Mouse (Mus musculus): Measurements from ENCODE around the gene Adcyap1.
A peak's percentile ranks its signal among the peaks of the same experiment; 100 is the strongest.

Adcyap1 gene

GRCm38 (mm10) chr17:93198717-93199116, at the start of gene Adcyap1:
Gene Adcyap1, plus strand, starts transcription at chr17:93199017.
- DNase-seq (ENCODE audit: extremely low read depth, low read depth) = no peak

DNA sequence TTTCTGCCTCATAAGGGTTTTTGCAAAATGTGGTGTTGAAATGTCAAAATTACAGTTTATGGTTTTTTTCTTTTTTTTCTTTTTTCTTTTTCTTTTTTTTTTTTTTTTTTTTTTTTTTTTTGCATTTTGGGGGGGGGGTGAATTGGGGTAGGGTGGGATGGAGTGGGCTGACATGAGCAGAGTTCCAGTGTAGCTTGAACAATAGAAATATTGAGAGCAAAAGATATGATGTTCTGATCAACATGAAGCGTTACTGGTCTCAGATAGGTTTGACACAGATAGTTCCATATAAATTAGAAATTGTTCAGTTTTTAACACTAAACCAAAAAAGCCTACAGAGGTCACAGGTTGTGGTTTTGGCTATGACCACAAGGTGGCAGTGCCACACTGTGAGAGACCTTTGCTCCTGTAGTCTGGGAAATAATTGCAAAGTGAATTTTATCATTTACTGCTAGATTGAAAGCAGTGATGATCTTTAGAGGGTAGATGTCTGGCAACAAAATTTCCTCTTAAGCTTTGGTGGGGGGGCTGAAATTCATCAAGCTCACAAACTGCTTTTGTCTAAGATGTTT, 40.5 kb upstream of the Adcyap1 start:
- DNase-seq (ENCODE audit: extremely low read depth, low read depth) = peak; percentile 36

- peak; percentile 24 for DNase-seq (ENCODE audit: extremely low read depth, low read depth)
Observed at GRCm38 (mm10) chr17:93169572-93169971, 29.2 kb upstream of the Adcyap1 start.

DNA sequence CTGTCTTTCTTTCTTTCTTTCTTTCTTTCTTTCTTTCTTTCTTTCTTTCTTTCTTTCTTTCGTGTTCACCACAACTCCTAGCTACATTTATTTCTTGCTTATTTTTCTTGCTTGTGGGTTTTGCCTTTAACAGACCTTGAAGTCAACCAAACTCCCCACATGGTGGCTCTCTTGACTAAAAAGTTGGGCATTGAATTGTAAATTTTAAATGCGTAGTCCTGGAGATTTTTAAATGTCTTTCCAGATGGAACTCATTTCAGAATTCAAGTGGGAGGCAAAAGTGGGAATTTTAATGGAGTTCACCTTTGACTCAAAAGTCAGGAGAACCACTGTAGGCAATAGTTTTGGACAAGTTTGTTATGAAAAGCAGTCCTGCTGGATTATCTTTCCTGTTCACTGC, 2.0 kb upstream of the Adcyap1 start:
- DNase-seq (ENCODE audit: extremely low read depth, low read depth) = no peak

- DNase-seq (ENCODE audit: extremely low read depth, low read depth) = no peak
Observed at GRCm38 (mm10) chr17:93198213-93198612, 604 bp upstream of the Adcyap1 start.

GRCm38 (mm10) chr17:93199218-93199617, 401 bp downstream of the Adcyap1 start:
- no peak for DNase-seq (ENCODE audit: extremely low read depth, low read depth)

DNA sequence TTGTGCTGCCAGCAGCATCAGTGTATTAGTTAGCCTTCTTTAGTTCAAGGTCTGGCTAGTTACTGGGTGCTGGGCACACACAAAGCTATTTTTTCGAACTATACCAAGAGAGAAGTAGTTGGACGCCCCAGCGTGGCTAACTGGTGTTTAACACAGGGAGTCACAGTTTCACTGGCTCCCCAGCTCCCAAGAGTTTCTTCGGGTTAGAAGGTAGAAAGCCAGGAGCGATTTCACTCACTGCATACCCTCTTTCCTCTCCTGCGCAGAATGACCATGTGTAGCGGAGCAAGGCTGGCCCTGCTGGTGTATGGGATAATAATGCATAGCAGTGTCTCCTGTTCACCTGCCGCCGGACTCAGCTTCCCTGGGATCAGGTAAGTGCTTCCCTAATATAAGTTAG, 930 bp downstream of the Adcyap1 start:
- no peak for DNase-seq (ENCODE audit: extremely low read depth, low read depth)

DNA sequence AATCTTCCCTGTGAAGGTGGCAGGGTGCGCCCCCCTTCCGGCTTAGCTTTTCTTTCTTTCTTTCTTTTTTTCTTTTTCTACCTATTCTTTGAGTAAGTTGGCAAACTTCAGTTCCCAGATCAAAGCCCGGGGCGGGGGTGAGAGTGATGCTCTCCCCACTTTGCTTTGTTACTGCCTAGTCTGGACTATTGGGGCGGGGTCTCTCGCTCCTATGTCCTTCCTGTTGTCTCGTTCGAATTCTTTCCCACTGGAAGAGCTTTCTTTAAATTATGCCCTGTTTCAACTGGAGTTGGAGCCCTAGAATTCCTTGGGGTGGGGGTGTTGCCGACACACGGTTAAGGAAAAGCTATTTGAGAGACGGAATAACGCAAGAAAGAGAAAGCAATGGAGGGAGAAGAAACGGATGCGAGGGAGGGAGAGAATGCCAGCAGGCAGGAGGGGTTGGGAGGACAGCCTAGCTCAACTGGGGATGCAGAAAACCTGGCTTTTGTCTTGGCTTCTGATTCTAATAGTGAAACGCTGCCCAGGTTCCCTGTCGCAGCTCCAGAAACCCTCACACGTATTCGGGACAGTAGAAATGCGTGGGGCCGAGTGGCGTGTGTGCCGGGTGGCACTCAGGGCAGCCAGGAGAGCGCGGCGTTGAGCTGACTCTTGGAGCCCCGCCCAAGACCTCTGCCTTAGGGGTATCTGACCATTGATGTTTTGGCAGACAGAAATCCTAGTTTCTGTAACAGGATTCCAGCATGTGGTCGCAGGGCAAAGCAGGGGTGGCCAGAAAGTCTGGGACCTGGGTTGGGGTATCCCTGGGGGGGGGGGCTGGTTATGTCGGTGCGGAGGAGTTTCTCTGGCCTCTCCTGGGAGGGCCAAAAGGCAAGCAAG, 1.8 kb downstream of the Adcyap1 start:
- DNase-seq (ENCODE audit: extremely low read depth, low read depth) = no peak

DNA sequence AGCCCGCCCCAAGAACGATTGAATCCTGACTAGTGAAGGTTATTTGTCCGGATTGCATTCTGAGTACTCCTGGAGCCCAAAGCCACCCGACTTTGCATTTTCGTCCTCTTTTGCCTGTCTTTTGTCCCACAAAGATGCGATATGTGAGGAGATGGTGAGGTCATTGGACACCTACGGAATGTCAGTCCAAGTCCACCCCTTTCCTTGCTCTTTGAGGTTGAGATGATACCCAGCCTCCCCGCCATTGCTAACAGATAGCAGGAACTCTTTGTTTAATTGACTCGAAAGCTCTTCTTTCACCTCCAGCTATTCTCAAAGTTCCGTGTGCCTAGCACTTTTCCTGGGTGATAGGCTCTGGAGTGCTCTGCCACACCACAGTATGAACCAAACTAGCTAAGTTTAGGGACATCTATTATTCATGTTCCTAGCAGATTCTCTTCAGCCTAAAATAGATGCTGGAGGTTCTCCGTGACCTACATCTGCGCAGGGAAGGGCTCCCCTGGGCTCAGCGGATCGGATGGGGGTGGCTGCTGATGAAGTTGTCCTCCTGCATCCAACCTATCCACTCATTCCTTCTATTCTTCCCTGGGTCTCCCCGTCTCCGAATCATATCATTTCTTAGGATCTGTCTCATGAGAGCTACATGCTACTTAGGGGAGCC, 2.6 kb downstream of the Adcyap1 start:
- no peak for DNase-seq (ENCODE audit: extremely low read depth, low read depth)

- no peak for DNase-seq (ENCODE audit: extremely low read depth, low read depth)
Observed at GRCm38 (mm10) chr17:93202165-93203075, 3.6 kb downstream of the Adcyap1 start.

DNA sequence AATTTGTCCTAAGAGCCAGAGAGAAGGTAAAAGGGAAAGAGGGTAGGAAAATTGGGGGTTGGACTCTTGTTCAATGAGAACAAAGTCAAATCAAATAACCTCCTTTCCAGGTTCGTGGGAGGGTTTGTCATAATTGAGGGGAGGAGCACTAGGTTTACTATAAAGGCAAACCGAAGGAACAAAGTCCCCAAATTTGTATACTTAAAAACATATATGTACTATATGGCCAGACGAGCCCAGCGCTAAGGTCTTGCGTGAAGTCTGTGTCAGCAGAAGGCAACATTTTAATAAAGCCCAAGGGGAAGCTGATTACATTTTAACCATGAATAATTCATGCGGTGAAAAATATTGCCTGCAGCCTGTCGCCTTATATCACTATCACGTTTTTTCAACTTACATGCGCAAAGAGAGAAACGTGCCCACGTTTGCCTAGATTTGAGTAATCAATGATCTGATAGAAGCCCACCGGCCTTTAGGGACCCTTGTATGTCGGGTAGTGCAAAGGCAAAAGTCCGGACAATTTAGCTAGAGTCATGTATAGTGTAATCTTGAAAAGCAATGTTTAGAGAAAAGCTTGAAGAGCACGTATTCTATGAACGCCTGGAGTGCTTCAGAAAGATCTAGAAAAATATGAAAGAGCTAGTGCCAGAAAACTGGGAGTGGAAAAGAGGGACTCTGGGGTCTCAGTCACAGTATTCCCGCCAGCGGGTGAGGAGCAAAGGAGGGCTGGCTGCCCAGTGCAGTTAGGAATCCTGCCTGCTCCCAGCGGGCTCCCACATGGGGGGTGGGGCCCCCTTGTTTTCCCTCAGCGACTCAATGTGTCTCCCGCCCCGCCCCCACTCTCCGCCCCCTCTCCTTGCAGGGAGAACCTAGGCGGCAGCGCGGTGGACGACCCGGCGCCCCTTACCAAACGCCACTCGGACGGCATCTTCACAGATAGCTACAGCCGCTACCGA, 4.5 kb downstream of the Adcyap1 start:
- no peak for DNase-seq (ENCODE audit: extremely low read depth, low read depth)

DNA sequence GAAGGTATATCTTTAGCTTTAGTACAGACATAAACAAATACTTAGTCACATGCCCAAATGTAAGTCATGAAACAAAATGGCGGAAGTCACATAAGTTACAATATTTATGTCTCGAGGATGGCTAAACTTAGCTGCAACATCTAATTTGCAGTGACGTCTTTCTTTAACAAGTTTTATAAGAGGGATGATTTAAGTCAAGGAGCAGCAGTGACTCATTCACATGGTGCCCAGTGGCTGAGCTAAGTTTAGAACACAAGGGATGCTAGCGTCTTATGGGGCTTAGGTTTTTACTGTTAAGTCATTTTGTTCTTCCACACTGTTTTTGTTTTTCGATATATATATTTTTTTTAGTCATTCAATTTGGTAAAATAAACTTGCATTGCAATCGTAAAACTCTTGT, 19.0 kb downstream of the Adcyap1 start:
- no peak for DNase-seq (ENCODE audit: extremely low read depth, low read depth)

- DNase-seq (ENCODE audit: extremely low read depth, low read depth) = no peak
Observed at GRCm38 (mm10) chr17:93218640-93219039, 19.8 kb downstream of the Adcyap1 start.

DNA sequence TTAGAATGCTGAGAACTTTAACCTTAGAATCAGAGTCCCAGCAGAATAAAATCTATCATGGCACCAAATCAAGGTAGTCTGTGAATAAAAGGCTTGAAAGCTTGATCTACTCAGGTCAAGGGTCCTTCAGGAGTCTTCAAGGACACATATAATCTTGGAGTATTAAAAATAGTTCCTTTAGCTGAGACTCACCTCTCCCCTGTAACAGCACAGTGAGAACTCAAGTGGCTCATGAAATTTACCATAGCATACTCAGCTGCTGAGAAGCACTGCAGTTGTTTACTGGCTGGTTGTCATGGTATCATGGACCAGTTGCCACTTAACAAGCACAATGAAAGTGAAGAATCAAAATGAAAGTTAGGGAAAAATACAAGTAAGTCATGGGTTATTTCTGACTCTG, 38.5 kb downstream of the Adcyap1 start:
- no peak for DNase-seq (ENCODE audit: extremely low read depth, low read depth)

Data from MEL-GATA-1-ER (cell line).